Mouse (Mus musculus) spleen, postnatal 10 days (tissue): ENCODE measurements around the gene Kif26a.

Source experiments
- DNase-seq, 2 experiments: peaks; one replicate each; pipeline ENCODE4 v3.0.0; 2021 to 2022; ENCODE audit warnings: low spot score in 2 of 2

Kif26a gene

GRCm38 (mm10) chr12:112215545-112215944, 69.5 kb downstream of the Kif26a start:
- no peak for DNase-seq

GRCm38 (mm10) chr12:112217021-112217420, 71.0 kb downstream of the Kif26a start:
- DNase-seq = no peak

GRCm38 (mm10) chr12:112217681-112218080, 71.7 kb downstream of the Kif26a start:
- DNase-seq = no peak

- DNase-seq = no peak
Measured at GRCm38 (mm10) chr12:112221290-112221689, 75.3 kb downstream of the Kif26a start.

- DNase-seq = no peak
Measured at GRCm38 (mm10) chr12:112221754-112222439, 75.9 kb downstream of the Kif26a start.

GRCm38 (mm10) chr12:112223721-112224337, 77.8 kb downstream of the Kif26a start:
- no peak for DNase-seq

- no peak for DNase-seq
Measured at GRCm38 (mm10) chr12:112226238-112226637, 80.2 kb downstream of the Kif26a start.

- no peak for DNase-seq
Measured at GRCm38 (mm10) chr12:112226656-112227055, 80.6 kb downstream of the Kif26a start.

- no peak for DNase-seq
Measured at GRCm38 (mm10) chr12:112229084-112229483, 83.1 kb downstream of the Kif26a start.

- no peak for DNase-seq
Measured at GRCm38 (mm10) chr12:112230196-112230595, 84.2 kb downstream of the Kif26a start.
